Mouse (Mus musculus): ENCODE data around the gene Gm20388.

GRCm38 (mm10) chr8:121740721-121741120 lies 1830.1 kb downstream of the Gm20388 start:
- TF ChIP-seq EP300 (IDR thresholded peaks at IDR 0.05; ENCODE audit: low read depth) (no peak), CTCF (IDR thresholded peaks at IDR 0.05; ENCODE audit: low read depth) (no peak)
